Mouse (Mus musculus): Measurements from ENCODE around the gene St3gal6.

DNA sequence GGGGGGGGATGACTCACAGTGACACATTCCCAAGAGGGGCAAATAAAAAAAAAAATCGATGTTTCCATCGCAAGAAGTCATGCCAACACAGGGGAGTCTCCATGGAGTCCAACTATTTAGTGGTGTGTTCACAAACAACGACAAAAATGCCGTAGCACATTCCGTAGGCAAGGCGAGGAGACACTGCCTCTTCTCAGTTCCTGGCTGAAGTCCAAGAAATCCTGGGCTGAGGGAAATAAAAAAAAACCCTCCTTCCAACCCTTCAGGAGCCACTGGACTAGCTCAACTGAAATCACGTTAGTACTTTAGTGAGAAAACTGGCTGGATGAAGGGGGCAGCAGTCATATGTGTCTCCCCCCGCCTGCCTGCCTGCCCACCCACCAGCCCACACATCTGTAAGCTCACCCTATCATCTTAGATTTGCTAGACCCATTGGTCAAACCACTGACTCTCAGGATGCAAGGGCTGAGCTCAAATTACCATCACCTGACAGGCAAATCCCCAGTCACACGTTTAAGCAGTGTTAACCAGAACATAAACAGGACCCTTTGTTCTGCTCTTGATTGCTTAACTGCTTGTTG, 11.8 kb downstream of the St3gal6 start:
- peak; percentile 19 for TF ChIP-seq USF1 (IDR thresholded peaks at IDR 0.05; ENCODE audit: low read depth)
- no peak for TF ChIP-seq CTCF (IDR thresholded peaks at IDR 0.05; ENCODE audit: control insufficient read depth, insufficient read depth, insufficient read length)
- TF ChIP-seq MYOG (IDR thresholded peaks at IDR 0.05; ENCODE audit: control insufficient read depth, extremely low read depth, insufficient read length) = no peak
- no peak for TF ChIP-seq MYOD1 (IDR thresholded peaks at IDR 0.05; ENCODE audit: control insufficient read depth, insufficient read length, low read depth)
